Mouse (Mus musculus) liver, embryonic 15.5 days (tissue): ENCODE results near the gene BC049715. TPM values are rescaled to one million over a fixed set of nuclear protein-coding genes. Genes with fewer than 3 reads are reported as not detected.
"Not testable (repeated sequence)": the region's sequence is repeated elsewhere in the genome, so short reads cannot be mapped to it uniquely, and the experiment has no call there.

Source experiments
- ATAC-seq: fragments of 200-750 bp; cut with Nextera tagmentation; 2 replicates; pipeline ENCODE4 v1.8.0; 2017; ENCODE audit warnings: moderate number of reproducible peaks, mild to moderate bottlenecking, moderate library complexity; ENCODE audit not compliant: insufficient read depth
- H3K27ac ChIP-seq: fragments of 300-500 bp; sonication (generic); replicated peaks from 2 replicates; pipeline ENCODE4 v1.5.1; 2015; ENCODE audit warnings: mild to moderate bottlenecking, inconsistent platforms
- H3K27me3 ChIP-seq: fragments of 300-500 bp; sonication (generic); 2 replicates; pipeline ENCODE4 v1.6.1; 2015; ENCODE audit warnings: mild to moderate bottlenecking, inconsistent platforms
- H3K36me3 ChIP-seq: fragments of 300-500 bp; sonication (generic); replicated peaks from 2 replicates; pipeline ENCODE4 v1.6.1; 2015; ENCODE audit warnings: moderate library complexity, mild to moderate bottlenecking, inconsistent platforms
- H3K4me1 ChIP-seq: fragments of 300-500 bp; sonication (generic); replicated peaks from 2 replicates; pipeline ENCODE4 v1.6.1; 2015; ENCODE audit warnings: inconsistent platforms
- H3K4me2 ChIP-seq: fragments of 300-500 bp; sonication (generic); 2 replicates; pipeline ENCODE4 v1.6.1; 2015; ENCODE audit warnings: moderate library complexity, mild to moderate bottlenecking, inconsistent platforms
- H3K4me3 ChIP-seq: fragments of 300-500 bp; sonication (generic); replicated peaks from 2 replicates; pipeline ENCODE4 v1.5.1; 2015; ENCODE audit warnings: mild to moderate bottlenecking, inconsistent platforms
- H3K9ac ChIP-seq: fragments of 300-500 bp; sonication (generic); 2 replicates; pipeline ENCODE4 v1.6.1; 2015; ENCODE audit warnings: moderate library complexity, mild to moderate bottlenecking, inconsistent platforms
- H3K9me3 ChIP-seq: fragments of 300-500 bp; sonication (generic); replicated peaks from 2 replicates; pipeline ENCODE4 v1.6.1; 2016; ENCODE audit warnings: inconsistent platforms
- WGBS: fragments of 180-500 bp; shearing (Covaris S2); methylation state at CpG from one replicate; pipeline ENCODE4 v1.1.7; 2015; ENCODE audit warnings: mixed read lengths; ENCODE audit not compliant: insufficient replicate concordance; 5-methylcytosine and 5-hydroxymethylcytosine counted together
- polyA plus RNA-seq: library from polyadenylated mRNA; unstranded; fragments of >200 nt; fragmentation: Nextera tagmentation; extraction: Ambion mirVana; gene quantifications from 2 replicates; pipeline ENCODE4 v1.2.1, GENCODE M21; 2015

The BC049715 gene
- polyA plus RNA-seq, 1 experiment from 2014 or later: 1.0 TPM

DNA sequence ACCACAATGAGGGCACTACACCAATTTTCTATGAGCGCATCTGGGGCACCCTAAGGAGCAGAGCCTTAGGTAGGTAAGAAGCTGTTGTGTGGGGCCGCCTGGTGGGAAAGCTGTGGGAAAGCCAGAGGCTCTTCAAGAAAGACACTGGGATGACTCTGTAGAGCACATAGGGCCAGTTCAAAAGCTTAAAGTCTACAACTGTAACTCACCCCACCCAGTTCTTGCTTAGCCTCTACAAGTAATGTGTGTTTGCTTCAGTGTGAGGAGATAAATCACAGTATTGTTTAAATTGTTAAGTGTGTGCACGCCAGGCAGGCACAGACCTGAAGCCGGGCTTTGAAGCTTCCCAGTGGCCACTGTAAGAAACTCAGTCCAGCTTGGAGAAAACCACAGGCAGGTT, 38.7 kb downstream of the BC049715 start:
- no peak for ATAC-seq
- 71% methylated on average over 4 of the region's 4 CpGs for WGBS
- no peak overlapping the region for H3K27ac ChIP-seq
- H3K36me3 ChIP-seq: no peaks in the 10 kb centered on the region
- H3K4me2 ChIP-seq: no peak overlapping the region
- H3K4me3 ChIP-seq: no peak overlapping the region
- peaks cover 4% of the 10 kb centered on the region; the same call in 1 of the 2 replicates for H3K4me1 ChIP-seq
- H3K27me3 ChIP-seq: no peaks in the 10 kb centered on the region
- H3K9ac ChIP-seq: no peak overlapping the region
- H3K9me3 ChIP-seq: no peaks in the 10 kb centered on the region

GRCm38 (mm10) chr6:136868921-136869320, 41.5 kb downstream of the BC049715 start:
- no peaks in the 10 kb centered on the region for H3K9me3 ChIP-seq
- H3K4me2 ChIP-seq: no peak overlapping the region
- H3K27ac ChIP-seq: no peak overlapping the region
- no peaks in the 10 kb centered on the region for H3K4me1 ChIP-seq
- 58% methylated on average over 5 of the region's 5 CpGs for WGBS
- H3K36me3 ChIP-seq: no peaks in the 10 kb centered on the region
- H3K27me3 ChIP-seq: no peaks in the 10 kb centered on the region
- no peak for ATAC-seq
- no peak overlapping the region for H3K9ac ChIP-seq
- H3K4me3 ChIP-seq: no peak overlapping the region

DNA sequence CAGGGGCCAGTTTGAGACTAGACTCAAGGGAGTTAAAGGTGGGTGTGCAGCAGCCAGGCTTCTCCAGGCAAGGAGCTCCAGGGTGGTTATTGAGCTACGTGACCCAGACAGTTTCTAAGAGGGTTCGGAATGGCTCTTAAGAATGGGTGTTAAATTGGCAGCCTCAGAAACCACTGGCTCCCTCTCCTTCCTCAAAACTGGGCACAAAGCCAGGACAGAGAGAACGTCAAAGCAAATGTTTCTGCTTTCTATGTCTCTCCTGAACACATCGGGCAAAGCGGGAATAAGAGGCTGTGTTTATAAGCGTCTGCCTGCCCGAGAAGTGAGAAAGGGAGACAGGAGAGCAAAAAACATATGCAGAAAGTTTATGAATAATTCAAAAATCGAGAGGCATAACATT, 47.2 kb downstream of the BC049715 start:
- H3K9ac ChIP-seq: no peak overlapping the region

DNA sequence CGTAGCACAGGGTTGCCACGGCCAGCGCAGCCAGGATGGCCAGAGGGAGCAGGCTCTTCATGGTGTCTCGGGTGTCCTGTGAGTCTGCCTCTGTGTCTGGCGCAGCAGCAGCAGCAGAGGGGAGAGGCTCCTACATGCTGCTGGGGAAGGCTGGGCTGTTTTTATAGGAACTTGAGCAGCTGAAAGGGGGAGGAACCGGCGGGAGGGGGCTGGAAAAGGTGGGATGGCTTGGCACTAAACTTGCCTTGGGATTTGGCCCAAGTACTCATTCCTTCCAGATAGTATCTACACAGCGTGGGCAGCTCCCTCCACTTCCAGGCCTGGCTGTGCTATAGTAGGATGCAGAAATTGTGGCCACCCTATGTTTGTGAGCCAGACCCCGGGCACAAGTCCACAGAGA, 48.2 kb downstream of the BC049715 start, which contains the start of gene Mgp:
TSS of gene Mgp (minus strand) at position 154 of the 400 bp plus-strand sequence.
- Histone ChIP-seq H3K4me1 (no peaks in the 10 kb centered on the region), H3K27ac (no peak within 1 kb of the TSS), H3K4me3 (no peak within 1 kb of the TSS), H3K4me2 (no peak within 1 kb of the TSS), H3K9ac (no peak within 1 kb of the TSS), H3K9me3 (no peaks in the 10 kb centered on the region), H3K27me3 (peaks cover 2% of the 10 kb centered on the region; the same call in 1 of the 2 replicates), H3K36me3 (no peaks in the 10 kb centered on the region)
- no peak for ATAC-seq
- 48% methylated on average over 9 of the region's 9 CpGs for WGBS

More for the DNA sequence above, 47.2 kb downstream of the BC049715 start:
- no peak for ATAC-seq
- Histone ChIP-seq H3K27ac (no peak overlapping the region), H3K4me1 (no peaks in the 10 kb centered on the region), H3K4me3 (no peak overlapping the region), H3K4me2 (no peak overlapping the region), H3K9me3 (no peaks in the 10 kb centered on the region), H3K27me3 (peaks cover 2% of the 10 kb centered on the region; the same call in 1 of the 2 replicates), H3K36me3 (no peaks in the 10 kb centered on the region)
- 55% methylated on average over 8 of the region's 8 CpGs for WGBS

DNA sequence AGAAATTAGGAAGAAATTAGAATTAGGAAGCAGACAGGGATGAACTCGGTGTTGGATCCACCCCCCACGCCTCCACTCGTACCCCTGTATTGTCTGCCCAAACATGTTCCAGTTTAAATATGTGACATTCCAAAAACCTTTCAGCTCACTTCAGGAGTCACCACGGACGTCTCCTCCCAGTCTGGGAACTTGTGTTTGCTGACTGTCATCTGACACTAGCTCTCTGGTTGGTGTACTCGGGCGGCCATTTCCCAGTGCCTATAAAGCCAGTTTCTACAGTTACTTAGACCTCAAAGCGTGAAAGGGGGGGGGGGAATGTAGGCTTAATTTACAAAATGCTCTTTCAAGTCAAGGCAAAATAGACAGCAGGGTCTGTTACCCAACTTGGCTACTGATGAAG, 54.3 kb downstream of the BC049715 start:
- ATAC-seq: no peak

DNA sequence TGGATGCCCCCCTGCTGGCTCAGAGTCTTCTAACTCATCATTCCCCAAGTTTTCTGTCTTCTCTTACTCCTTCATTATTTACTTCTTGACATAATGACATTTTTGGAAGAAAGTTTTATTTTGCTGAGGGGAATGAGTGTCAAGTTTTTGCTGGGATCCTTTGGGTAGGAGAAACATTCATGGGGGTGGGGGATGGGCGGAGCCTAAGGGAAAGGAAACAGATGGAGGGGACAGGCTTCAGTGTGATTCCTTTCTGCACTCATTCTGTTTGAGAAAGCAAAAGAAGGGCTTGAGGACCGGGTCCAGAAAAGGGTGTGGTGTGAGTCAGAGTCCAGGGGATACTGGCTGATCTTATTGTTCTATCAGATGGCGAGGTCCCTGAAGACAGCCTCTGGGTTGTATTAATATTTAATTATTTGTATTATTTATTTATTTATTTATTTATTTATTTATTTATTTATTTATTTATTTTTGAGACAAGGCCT, 56.0 kb downstream of the BC049715 start:
- Histone ChIP-seq H3K27me3 (no peaks in the 10 kb centered on the region), H3K4me1 (no peaks in the 10 kb centered on the region), H3K27ac (no peak overlapping the region), H3K9me3 (no peaks in the 10 kb centered on the region), H3K4me2 (no peak overlapping the region), H3K4me3 (no peak overlapping the region), H3K36me3 (no peaks in the 10 kb centered on the region), H3K9ac (no peak overlapping the region)
- no peak for ATAC-seq
- WGBS: 38% methylated on average over 3 of the region's 3 CpGs

More for the DNA sequence above, 54.3 kb downstream of the BC049715 start:
- Histone ChIP-seq H3K36me3 (no peaks in the 10 kb centered on the region), H3K9me3 (no peaks in the 10 kb centered on the region), H3K27ac (no peak overlapping the region), H3K4me3 (no peak overlapping the region), H3K27me3 (no peaks in the 10 kb centered on the region), H3K4me2 (no peak overlapping the region), H3K4me1 (no peaks in the 10 kb centered on the region), H3K9ac (no peak overlapping the region)
- WGBS: 60% methylated on average over 8 of the region's 8 CpGs

DNA sequence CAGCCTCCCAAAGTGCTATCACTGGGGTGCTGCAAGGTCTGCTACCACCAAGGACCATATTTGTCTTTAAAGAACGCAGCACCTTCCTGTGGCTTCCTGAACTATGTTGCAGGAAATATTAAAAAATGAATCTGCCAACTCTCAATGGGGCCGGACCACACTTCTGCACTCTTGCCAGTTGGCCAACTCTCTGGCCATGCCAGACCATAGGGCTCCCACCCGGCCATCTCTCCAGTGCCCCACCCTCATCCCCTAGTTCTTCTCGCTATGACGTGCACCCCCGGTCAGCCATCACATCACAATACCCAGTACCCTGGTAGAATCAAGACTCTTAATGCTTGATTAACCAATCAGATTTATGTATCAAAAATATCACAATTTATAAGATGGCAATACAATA, 56.5 kb downstream of the BC049715 start:
- no peaks in the 10 kb centered on the region for H3K4me1 ChIP-seq
- no peak overlapping the region for H3K27ac ChIP-seq
- no peak overlapping the region for H3K4me2 ChIP-seq
- ATAC-seq: no peak
- H3K4me3 ChIP-seq: no peak overlapping the region
- H3K9ac ChIP-seq: no peak overlapping the region
- H3K9me3 ChIP-seq: no peaks in the 10 kb centered on the region
- WGBS: 74% methylated on average over 6 of the region's 6 CpGs
- H3K27me3 ChIP-seq: no peaks in the 10 kb centered on the region
- no peaks in the 10 kb centered on the region for H3K36me3 ChIP-seq

- H3K4me3 ChIP-seq, H3K9ac ChIP-seq, H3K36me3 ChIP-seq, H3K9me3 ChIP-seq, H3K4me2 ChIP-seq, H3K27me3 ChIP-seq, ATAC-seq, H3K4me1 ChIP-seq, H3K27ac ChIP-seq: not testable (repeated sequence)
- 30% methylated on average over 1 of the region's 1 CpGs for WGBS
These were observed 57.3 kb downstream of the BC049715 start for GRCm38 (mm10) chr6:136884766-136885165.

- Histone ChIP-seq H3K4me1 (peaks cover 8% of the 10 kb centered on the region; the same call in 1 of the 2 replicates), H3K27ac (no peak overlapping the region), H3K4me2 (no peak overlapping the region), H3K9ac (no peak overlapping the region), H3K9me3 (no peaks in the 10 kb centered on the region), H3K4me3 (no peak overlapping the region), H3K36me3 (no peaks in the 10 kb centered on the region), H3K27me3 (no peaks in the 10 kb centered on the region)
- no peak for ATAC-seq
- WGBS: 61% methylated on average over 9 of the region's 9 CpGs
These were observed 60.4 kb downstream of the BC049715 start for GRCm38 (mm10) chr6:136887854-136888253.

DNA sequence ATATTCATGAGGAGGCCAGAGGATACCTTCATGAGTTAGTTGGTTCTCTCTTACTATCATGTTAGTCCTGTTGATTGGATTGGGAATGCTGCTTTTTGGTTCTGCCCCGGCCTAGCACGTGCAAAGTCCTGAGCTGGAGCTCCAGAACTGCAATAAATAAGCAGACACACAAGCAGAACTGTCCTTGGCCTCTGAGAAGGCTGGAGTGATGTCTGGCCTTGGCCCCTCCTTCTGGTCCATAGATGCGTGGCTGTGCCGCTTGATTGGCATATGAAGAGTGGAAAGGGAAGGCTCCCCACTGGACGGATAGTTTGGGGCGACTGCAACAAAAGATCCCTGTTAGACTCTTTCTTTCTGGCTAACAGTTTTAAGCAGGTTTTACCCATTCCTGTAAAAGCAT, 61.6 kb downstream of the BC049715 start:
- H3K9me3 ChIP-seq: no peaks in the 10 kb centered on the region
- no peak overlapping the region for H3K4me3 ChIP-seq
- no peak overlapping the region for H3K9ac ChIP-seq
- peaks cover 8% of the 10 kb centered on the region; the same call in 1 of the 2 replicates for H3K4me1 ChIP-seq
- no peak overlapping the region for H3K4me2 ChIP-seq
- no peak for ATAC-seq
- no peaks in the 10 kb centered on the region for H3K36me3 ChIP-seq
- H3K27ac ChIP-seq: no peak overlapping the region
- WGBS: 73% methylated on average over 6 of the region's 6 CpGs
- H3K27me3 ChIP-seq: no peaks in the 10 kb centered on the region

- WGBS: 73% methylated on average over 6 of the region's 6 CpGs
- H3K4me3 ChIP-seq: no peak overlapping the region
- no peak overlapping the region for H3K4me2 ChIP-seq
- H3K9ac ChIP-seq: no peak overlapping the region
- peaks cover 8% of the 10 kb centered on the region; the same call in 1 of the 2 replicates for H3K4me1 ChIP-seq
- no peaks in the 10 kb centered on the region for H3K9me3 ChIP-seq
- no peak for ATAC-seq
- no peaks in the 10 kb centered on the region for H3K36me3 ChIP-seq
- no peak overlapping the region for H3K27ac ChIP-seq
- no peaks in the 10 kb centered on the region for H3K27me3 ChIP-seq
These were observed 62.1 kb downstream of the BC049715 start for GRCm38 (mm10) chr6:136889554-136889953.
